Mouse (Mus musculus): ENCODE results near the gene Erf. TPM values are rescaled to one million over a fixed set of nuclear protein-coding genes. Genes with fewer than 3 reads are reported as not detected.

Erf gene
- total RNA-seq, 1 experiment from 2014 or later, result 7.3 TPM

GRCm38 (mm10) chr7:25281734-25282601 lies 31.4 kb upstream of the Erf start:
- ATAC-seq (replicated peaks; ENCODE audit: insufficient number of reproducible peaks, low FRiP score, low TSS enrichment, poor library complexity, severe bottlenecking), result peak; percentile 42

GRCm38 (mm10) chr7:25281166-25281733 lies 30.7 kb upstream of the Erf start:
- ATAC-seq (replicated peaks; ENCODE audit: insufficient number of reproducible peaks, low FRiP score, low TSS enrichment, poor library complexity, severe bottlenecking), result no peak; the same call in 1 of the 2 replicates

- ATAC-seq (replicated peaks; ENCODE audit: insufficient number of reproducible peaks, low FRiP score, low TSS enrichment, poor library complexity, severe bottlenecking), result no peak
These were observed 29.6 kb upstream of the Erf start for GRCm38 (mm10) chr7:25279861-25280791.

- 0 out of 2 replicates have a peak, but pooled peaks have one; percentile 3 for ATAC-seq (replicated peaks; ENCODE audit: insufficient number of reproducible peaks, low FRiP score, low TSS enrichment, poor library complexity, severe bottlenecking)
These were observed 28.7 kb upstream of the Erf start for GRCm38 (mm10) chr7:25279076-25279860.

- ATAC-seq (replicated peaks; ENCODE audit: insufficient number of reproducible peaks, low FRiP score, low TSS enrichment, poor library complexity, severe bottlenecking), result peak; percentile 53
These were observed 27.9 kb upstream of the Erf start for GRCm38 (mm10) chr7:25278341-25279075.

GRCm38 (mm10) chr7:25277998-25278340 lies 27.4 kb upstream of the Erf start:
- ATAC-seq (replicated peaks; ENCODE audit: insufficient number of reproducible peaks, low FRiP score, low TSS enrichment, poor library complexity, severe bottlenecking), result no peak

GRCm38 (mm10) chr7:25277405-25277804 lies 26.8 kb upstream of the Erf start:
- no peak for ATAC-seq (replicated peaks; ENCODE audit: insufficient number of reproducible peaks, low FRiP score, low TSS enrichment, poor library complexity, severe bottlenecking)

GRCm38 (mm10) chr7:25275555-25276298 lies 25.2 kb upstream of the Erf start:
- ATAC-seq (replicated peaks; ENCODE audit: insufficient number of reproducible peaks, low FRiP score, low TSS enrichment, poor library complexity, severe bottlenecking), result no peak

GRCm38 (mm10) chr7:25274996-25275395 lies 24.4 kb upstream of the Erf start:
- ATAC-seq (replicated peaks; ENCODE audit: insufficient number of reproducible peaks, low FRiP score, low TSS enrichment, poor library complexity, severe bottlenecking), result no peak

- ATAC-seq (replicated peaks; ENCODE audit: insufficient number of reproducible peaks, low FRiP score, low TSS enrichment, poor library complexity, severe bottlenecking), result no peak
These were observed 24.0 kb upstream of the Erf start for GRCm38 (mm10) chr7:25274571-25274970.

GRCm38 (mm10) chr7:25273259-25274241 lies 23.0 kb upstream of the Erf start:
- ATAC-seq (replicated peaks; ENCODE audit: insufficient number of reproducible peaks, low FRiP score, low TSS enrichment, poor library complexity, severe bottlenecking), result no peak

- no peak for ATAC-seq (replicated peaks; ENCODE audit: insufficient number of reproducible peaks, low FRiP score, low TSS enrichment, poor library complexity, severe bottlenecking)
These were observed 22.1 kb upstream of the Erf start for GRCm38 (mm10) chr7:25272445-25273258.

- no peak for ATAC-seq (replicated peaks; ENCODE audit: insufficient number of reproducible peaks, low FRiP score, low TSS enrichment, poor library complexity, severe bottlenecking)
These were observed 21.3 kb upstream of the Erf start for GRCm38 (mm10) chr7:25271651-25272444.

Data from monocyte, adult 5-6 weeks (primary cell).